Mouse (Mus musculus) erythroblast, embryonic 14.5 days (primary cell): ENCODE results near the gene Polrmt. TPM values are rescaled to one million over a fixed set of nuclear protein-coding genes. Genes with fewer than 3 reads are reported as not detected.
A peak's percentile ranks its signal among the peaks of the same experiment; 100 is the strongest.

Experiments used
- H3K27me3 ChIP-seq: 2 replicates; pipeline ENCODE4 v1.6.1; 2012; ENCODE audit warnings: inconsistent platforms; ENCODE audit not compliant: control insufficient read depth
- H3K36me3 ChIP-seq: 2 replicates; pipeline ENCODE4 v1.6.1; 2012; ENCODE audit warnings: mild to moderate bottlenecking, inconsistent platforms; ENCODE audit not compliant: control insufficient read depth
- H3K4me1 ChIP-seq: 2 replicates; pipeline ENCODE4 v1.6.1; 2012; ENCODE audit warnings: inconsistent platforms; ENCODE audit not compliant: control insufficient read depth
- H3K4me3 ChIP-seq: replicated peaks from 2 replicates; pipeline ENCODE3; 2012; ENCODE audit warnings: moderate library complexity, mild to moderate bottlenecking, inconsistent platforms
- H3K9me3 ChIP-seq: 2 replicates; pipeline ENCODE4 v1.6.1; 2012; ENCODE audit warnings: low read length, inconsistent platforms, mixed read lengths; ENCODE audit not compliant: control insufficient read depth
- GATA1 ChIP-seq: IDR thresholded peaks from 2 replicates; pipeline ENCODE4 v1.6.1; 2012; ENCODE audit warnings: low read length, inconsistent platforms, mixed read lengths
- TAL1 ChIP-seq: IDR thresholded peaks from 3 replicates; pipeline ENCODE4 v1.6.1; 2012; ENCODE audit warnings: low read length, inconsistent platforms, mixed read lengths
- polyA plus RNA-seq: library from polyadenylated mRNA; stranded (reverse); fragments of >175 nt; gene quantifications from 2 replicates; pipeline ENCODE4 v1.2.3, GENCODE M21; 2012

Polrmt gene
- polyA plus RNA-seq, 1 experiment = 2.5 TPM

- Histone ChIP-seq H3K36me3 (peaks cover 17% of the 10 kb centered on the region), H3K27me3 (peaks cover 75% of the 10 kb centered on the region), H3K4me3 (peak overlapping the region; percentile 58), H3K4me1 (peaks cover 38% of the 10 kb centered on the region), H3K9me3 (peaks cover 7% of the 10 kb centered on the region; the same call in 1 of the 2 replicates)
- TF ChIP-seq GATA1 (no peak), TAL1 (no peak)
Measured at GRCm38 (mm10) chr10:79716988-79717355, 29.4 kb downstream of the Polrmt start.

DNA sequence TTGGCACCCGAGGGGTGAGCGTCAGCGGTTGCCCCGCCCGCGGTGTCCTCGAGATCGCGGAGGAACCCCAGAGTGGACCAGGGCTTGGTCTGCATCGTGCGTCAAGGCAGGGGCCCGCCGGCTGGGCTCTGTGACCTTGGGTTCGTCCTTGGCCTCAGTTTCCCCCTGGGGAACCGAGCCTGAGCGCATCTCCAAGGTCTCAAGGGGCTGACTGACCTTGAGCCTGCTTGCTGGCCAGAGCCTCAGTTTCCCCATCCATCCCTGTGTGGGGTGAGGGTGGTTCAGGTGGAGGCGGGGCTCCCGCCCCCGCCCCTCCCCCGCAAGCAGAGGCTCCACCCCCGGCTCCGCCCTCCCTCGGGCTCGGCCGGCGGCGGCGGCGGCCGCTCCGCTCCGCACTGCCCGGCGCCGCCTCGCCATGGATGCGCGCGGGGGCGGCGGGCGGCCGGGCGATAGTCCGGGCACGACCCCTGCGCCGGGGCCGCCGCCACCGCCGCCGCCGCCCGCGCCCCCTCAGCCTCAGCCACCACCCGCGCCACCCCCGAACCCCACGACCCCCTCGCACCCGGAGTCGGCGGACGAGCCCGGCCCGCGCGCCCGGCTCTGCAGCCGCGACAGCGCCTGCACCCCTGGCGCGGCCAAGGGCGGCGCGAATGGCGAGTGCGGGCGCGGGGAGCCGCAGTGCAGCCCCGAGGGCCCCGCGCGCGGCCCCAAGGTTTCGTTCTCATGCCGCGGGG, 30.0 kb downstream of the Polrmt start, which contains the start of gene Hcn2:
Gene Hcn2, plus strand, starts transcription at position 381 of the 734 bp plus-strand sequence.
- Histone ChIP-seq H3K4me1 (peaks cover 43% of the 10 kb centered on the region), H3K4me3 (peak within 1 kb of the TSS; percentile 58), H3K9me3 (peaks cover 7% of the 10 kb centered on the region; the same call in 1 of the 2 replicates), H3K27me3 (peaks cover 75% of the 10 kb centered on the region), H3K36me3 (peaks cover 23% of the 10 kb centered on the region)
- TF ChIP-seq GATA1 (no peak), TAL1 (no peak)

DNA sequence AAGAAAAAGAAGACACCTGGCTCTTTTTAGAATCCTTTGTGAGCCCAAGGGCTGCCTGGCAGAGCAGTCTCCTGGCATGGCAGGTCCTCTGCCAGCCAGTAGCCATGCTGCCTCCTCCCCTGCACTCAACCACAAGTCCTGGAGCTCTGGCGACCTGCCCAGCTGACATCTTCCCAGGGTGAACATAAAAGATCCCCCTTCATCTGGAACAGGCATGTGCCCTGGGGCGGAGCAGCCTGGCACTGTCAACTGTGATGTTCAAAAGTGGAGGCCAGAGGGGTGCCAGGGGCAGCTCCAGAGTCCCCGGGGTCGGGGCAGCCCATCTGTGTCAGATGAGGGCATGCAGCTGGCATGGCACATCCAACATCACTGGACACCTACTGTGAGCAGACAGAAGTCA, 31.4 kb downstream of the Polrmt start:
- TF ChIP-seq GATA1 (no peak), TAL1 (no peak)
- H3K27me3 ChIP-seq = peaks cover 64% of the 10 kb centered on the region
- no peak overlapping the region for H3K4me3 ChIP-seq
- H3K4me1 ChIP-seq = peaks cover 58% of the 10 kb centered on the region
- H3K9me3 ChIP-seq = peaks cover 7% of the 10 kb centered on the region; the same call in 1 of the 2 replicates
- H3K36me3 ChIP-seq = peaks cover 37% of the 10 kb centered on the region

DNA sequence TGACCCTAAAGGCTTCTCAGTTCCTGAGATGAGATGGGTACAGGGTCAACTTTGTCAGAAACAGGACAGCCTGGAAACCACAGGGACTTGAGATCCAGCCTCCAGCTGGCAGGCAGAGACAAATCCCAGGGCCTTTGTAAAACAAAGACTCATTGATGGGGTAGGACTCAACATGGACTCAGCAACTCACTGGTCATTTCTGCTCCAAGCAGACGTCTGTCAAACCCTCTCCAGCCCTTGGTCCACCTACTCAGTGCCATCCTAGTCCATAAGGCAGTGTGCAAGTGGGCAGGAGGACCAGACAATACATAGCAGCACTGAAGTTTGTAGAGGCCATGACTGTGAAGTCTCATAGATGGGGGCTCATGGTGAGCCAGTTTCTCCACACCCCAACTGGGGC, 33.2 kb downstream of the Polrmt start:
- peaks cover 7% of the 10 kb centered on the region; the same call in 1 of the 2 replicates for H3K9me3 ChIP-seq
- peaks cover 45% of the 10 kb centered on the region for H3K27me3 ChIP-seq
- H3K36me3 ChIP-seq = peaks cover 55% of the 10 kb centered on the region
- no peak for TF ChIP-seq TAL1
- TF ChIP-seq GATA1 = no peak
- peaks cover 76% of the 10 kb centered on the region for H3K4me1 ChIP-seq
- H3K4me3 ChIP-seq = peak overlapping the region; percentile 47

- peaks cover 7% of the 10 kb centered on the region; the same call in 1 of the 2 replicates for H3K9me3 ChIP-seq
- H3K4me1 ChIP-seq = peaks cover 78% of the 10 kb centered on the region
- peaks cover 61% of the 10 kb centered on the region for H3K36me3 ChIP-seq
- H3K4me3 ChIP-seq = peak overlapping the region; percentile 47
- TF ChIP-seq TAL1 = peak; percentile 95
- peak; percentile 73 for TF ChIP-seq GATA1
- H3K27me3 ChIP-seq = peaks cover 40% of the 10 kb centered on the region
Measured at GRCm38 (mm10) chr10:79712499-79713126, 33.8 kb downstream of the Polrmt start.

GRCm38 (mm10) chr10:79712029-79712428, 34.4 kb downstream of the Polrmt start:
- H3K4me1 ChIP-seq = peaks cover 79% of the 10 kb centered on the region
- H3K9me3 ChIP-seq = peaks cover 6% of the 10 kb centered on the region; the same call in 1 of the 2 replicates
- peaks cover 66% of the 10 kb centered on the region for H3K36me3 ChIP-seq
- H3K27me3 ChIP-seq = peaks cover 34% of the 10 kb centered on the region
- TF ChIP-seq TAL1 = no peak
- no peak for TF ChIP-seq GATA1
- H3K4me3 ChIP-seq = peak overlapping the region; percentile 5

- H3K4me3 ChIP-seq = peak overlapping the region; percentile 81
Measured at GRCm38 (mm10) chr10:79709307-79709706, 37.1 kb downstream of the Polrmt start.

DNA sequence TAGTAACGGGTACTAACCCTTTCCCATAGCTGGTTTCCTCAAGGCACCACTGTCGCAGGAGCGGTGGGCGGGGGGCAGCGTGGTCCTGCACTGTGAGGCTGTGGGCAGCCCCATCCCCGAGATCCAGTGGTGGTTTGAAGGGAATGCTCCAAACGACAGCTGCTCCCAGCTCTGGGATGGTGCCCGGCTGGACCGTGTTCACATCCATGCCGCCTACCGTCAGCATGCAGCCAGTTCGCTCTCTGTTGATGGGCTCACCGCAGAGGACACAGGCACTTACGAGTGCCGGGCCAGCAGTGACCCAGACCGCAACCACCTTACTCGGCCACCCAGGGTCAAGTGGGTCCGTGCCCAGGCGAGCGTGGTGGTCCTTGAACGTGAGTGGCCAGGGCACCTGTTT, 37.7 kb downstream of the Polrmt start:
- Histone ChIP-seq H3K4me3 (peak overlapping the region; percentile 81), H3K27me3 (peaks cover under 1% of the 10 kb centered on the region), H3K9me3 (no peaks in the 10 kb centered on the region), H3K36me3 (peaks cover 88% of the 10 kb centered on the region), H3K4me1 (peaks cover 86% of the 10 kb centered on the region)
- TF ChIP-seq TAL1 (no peak), GATA1 (no peak)

More at GRCm38 (mm10) chr10:79709307-79709706, 37.1 kb downstream of the Polrmt start:
- peaks cover 86% of the 10 kb centered on the region for H3K4me1 ChIP-seq
- TF ChIP-seq TAL1 (no peak), GATA1 (no peak)
- peaks cover 7% of the 10 kb centered on the region for H3K27me3 ChIP-seq
- peaks cover 89% of the 10 kb centered on the region for H3K36me3 ChIP-seq
- H3K9me3 ChIP-seq = no peaks in the 10 kb centered on the region

GRCm38 (mm10) chr10:79707759-79708158, 38.6 kb downstream of the Polrmt start:
- Histone ChIP-seq H3K4me1 (peaks cover 80% of the 10 kb centered on the region), H3K9me3 (no peaks in the 10 kb centered on the region), H3K4me3 (peak overlapping the region; percentile 81), H3K36me3 (peaks cover 79% of the 10 kb centered on the region), H3K27me3 (no peaks in the 10 kb centered on the region; the same call in 1 of the 2 replicates)
- TF ChIP-seq TAL1 = no peak
- no peak for TF ChIP-seq GATA1
